Mouse (Mus musculus) R1 (cell line): ENCODE measurements around the gene Rrp9.

Experiments used
- DNase-seq: peaks from one replicate; pipeline ENCODE4 v3.0.0-alpha.2; 2018; ENCODE audit warnings: low read depth, low spot score

The Rrp9 gene

GRCm38 (mm10) chr9:106456325-106457162 lies 19.2 kb upstream of the Rrp9 start:
- no peak for DNase-seq

- DNase-seq, result no peak
Measured at GRCm38 (mm10) chr9:106457163-106457559, 18.6 kb upstream of the Rrp9 start.

- DNase-seq, result no peak
Measured at GRCm38 (mm10) chr9:106457920-106458319, 17.8 kb upstream of the Rrp9 start.

- DNase-seq, result no peak
Measured at GRCm38 (mm10) chr9:106459946-106460345, 15.8 kb upstream of the Rrp9 start.

GRCm38 (mm10) chr9:106460401-106461025 lies 15.2 kb upstream of the Rrp9 start:
- DNase-seq, result no peak

- DNase-seq, result no peak
Measured at GRCm38 (mm10) chr9:106461026-106461415, 14.7 kb upstream of the Rrp9 start.

- no peak for DNase-seq
Measured at GRCm38 (mm10) chr9:106461641-106462429, 13.9 kb upstream of the Rrp9 start.

GRCm38 (mm10) chr9:106462430-106462800 lies 13.3 kb upstream of the Rrp9 start:
- DNase-seq, result no peak

- no peak for DNase-seq
Measured at GRCm38 (mm10) chr9:106463122-106464063, 12.4 kb upstream of the Rrp9 start.

- DNase-seq, result peak; percentile 66
Measured at GRCm38 (mm10) chr9:106464751-106465541, 10.8 kb upstream of the Rrp9 start.

- DNase-seq, result peak; percentile 59
Measured at GRCm38 (mm10) chr9:106465571-106466200, 10.1 kb upstream of the Rrp9 start, which contains the start of gene Gpr62. Gene Gpr62, minus strand, starts transcription at chr9:106465938.

GRCm38 (mm10) chr9:106466721-106467120 lies 9.0 kb upstream of the Rrp9 start:
- DNase-seq, result no peak

GRCm38 (mm10) chr9:106467746-106468145 lies 8.0 kb upstream of the Rrp9 start:
- no peak for DNase-seq

- no peak for DNase-seq
Measured at GRCm38 (mm10) chr9:106469317-106469716, 6.4 kb upstream of the Rrp9 start.

- DNase-seq, result no peak
Measured at GRCm38 (mm10) chr9:106469776-106470175, 6.0 kb upstream of the Rrp9 start.

GRCm38 (mm10) chr9:106470991-106471750 lies 4.6 kb upstream of the Rrp9 start:
- no peak for DNase-seq

GRCm38 (mm10) chr9:106471892-106472291 lies 3.9 kb upstream of the Rrp9 start:
- DNase-seq, result peak; percentile 95

GRCm38 (mm10) chr9:106472321-106472720 lies 3.4 kb upstream of the Rrp9 start:
- no peak for DNase-seq
